Mouse (Mus musculus): ENCODE data around the gene Nfix. TPM values are rescaled to one million over a fixed set of nuclear protein-coding genes. Genes with fewer than 3 reads are reported as not detected.
A peak's percentile ranks its signal among the peaks of the same experiment; 100 is the strongest.

The Nfix gene
- 127 and 145 TPM in 2 replicates for polyA plus RNA-seq (2015; fragmentation: Nextera tagmentation; extraction: Ambion mirVana)

GRCm38 (mm10) chr8:84799999-84800831, at the start of gene Nfix:
Gene Nfix, minus strand, starts transcription at chr8:84800344.
- H3K9me3 ChIP-seq (replicated peaks): no peaks in the 10 kb centered on the region
- peak within 1 kb of the TSS; percentile 86 for H3K27ac ChIP-seq
- 0 out of 2 replicates have a peak, but pooled peaks cover 6% of the 10 kb centered on the region for H3K36me3 ChIP-seq (ENCODE audit: poor library complexity, severe bottlenecking)
- peak within 1 kb of the TSS; percentile 81 for H3K4me3 ChIP-seq
- WGBS: 2% methylated on average over 38 of the region's 125 CpGs
- peaks cover 88% of the 10 kb centered on the region for H3K27me3 ChIP-seq
- H3K9ac ChIP-seq: peak within 1 kb of the TSS; percentile 98
- peak within 1 kb of the TSS; percentile 78 for H3K4me2 ChIP-seq
- peak; percentile 46; the same call in 1 of the 2 replicates for ATAC-seq
- H3K4me1 ChIP-seq: peaks cover 60% of the 10 kb centered on the region

- Histone ChIP-seq H3K4me1 (peaks cover 40% of the 10 kb centered on the region), H3K4me2 (peak overlapping the region; percentile 67), H3K9me3 (replicated peaks) (no peaks in the 10 kb centered on the region), H3K27me3 (no peaks in the 10 kb centered on the region), H3K36me3 (ENCODE audit: poor library complexity, severe bottlenecking) (peaks cover 24% of the 10 kb centered on the region), H3K27ac (no peak overlapping the region; the same call in 1 of the 2 replicates), H3K9ac (peak overlapping the region; percentile 70; the same call in 1 of the 2 replicates), H3K4me3 (peak overlapping the region; percentile 50)
- 54% methylated on average over 6 of the region's 6 CpGs for WGBS
- no peak for ATAC-seq
Measured at GRCm38 (mm10) chr8:84847684-84848435, 47.7 kb upstream of the Nfix start.

- Histone ChIP-seq H3K9me3 (replicated peaks) (no peaks in the 10 kb centered on the region), H3K27ac (peak within 1 kb of the TSS; percentile 76), H3K36me3 (ENCODE audit: poor library complexity, severe bottlenecking) (peaks cover 33% of the 10 kb centered on the region), H3K4me3 (peak within 1 kb of the TSS; percentile 91), H3K27me3 (no peaks in the 10 kb centered on the region), H3K4me2 (peak within 1 kb of the TSS; percentile 91), H3K9ac (peak within 1 kb of the TSS; percentile 97), H3K4me1 (peaks cover 45% of the 10 kb centered on the region)
- under 1% methylated on average over 55 of the region's 55 CpGs for WGBS
- peak; percentile 99 for ATAC-seq
Measured at GRCm38 (mm10) chr8:84846722-84847572, 46.8 kb upstream of the Nfix start, which contains the start of gene Calr. Gene Calr, minus strand, starts transcription at chr8:84846934.

- Histone ChIP-seq H3K27me3 (no peaks in the 10 kb centered on the region), H3K4me3 (peak overlapping the region; percentile 91), H3K4me1 (peaks cover 45% of the 10 kb centered on the region), H3K27ac (peak overlapping the region; percentile 76), H3K4me2 (peak overlapping the region; percentile 91), H3K9me3 (replicated peaks) (no peaks in the 10 kb centered on the region), H3K9ac (peak overlapping the region; percentile 97), H3K36me3 (ENCODE audit: poor library complexity, severe bottlenecking) (peaks cover 40% of the 10 kb centered on the region)
- 1% methylated on average over 30 of the region's 30 CpGs for WGBS
- no peak for ATAC-seq
Measured at GRCm38 (mm10) chr8:84846094-84846721, 46.1 kb upstream of the Nfix start.

- H3K4me2 ChIP-seq: peak overlapping the region; percentile 91
- no peak for ATAC-seq
- H3K27me3 ChIP-seq: no peaks in the 10 kb centered on the region
- peak overlapping the region; percentile 91 for H3K4me3 ChIP-seq
- WGBS: 16% methylated on average over 12 of the region's 12 CpGs
- H3K4me1 ChIP-seq: peaks cover 45% of the 10 kb centered on the region
- peak overlapping the region; percentile 97 for H3K9ac ChIP-seq
- no peaks in the 10 kb centered on the region for H3K9me3 ChIP-seq (replicated peaks)
- H3K36me3 ChIP-seq (ENCODE audit: poor library complexity, severe bottlenecking): peaks cover 42% of the 10 kb centered on the region
- peak overlapping the region; percentile 33; the same call in 1 of the 2 replicates for H3K27ac ChIP-seq
Measured at GRCm38 (mm10) chr8:84845355-84846093, 45.4 kb upstream of the Nfix start.

GRCm38 (mm10) chr8:84844397-84845070, 44.4 kb upstream of the Nfix start:
- peak overlapping the region; percentile 91 for H3K4me3 ChIP-seq
- peak overlapping the region; percentile 91 for H3K4me2 ChIP-seq
- H3K36me3 ChIP-seq (ENCODE audit: poor library complexity, severe bottlenecking): peaks cover 42% of the 10 kb centered on the region
- H3K27ac ChIP-seq: no peak overlapping the region
- no peaks in the 10 kb centered on the region for H3K9me3 ChIP-seq (replicated peaks)
- no peak for ATAC-seq
- 90% methylated on average over 9 of the region's 9 CpGs for WGBS
- H3K4me1 ChIP-seq: peaks cover 51% of the 10 kb centered on the region
- peak overlapping the region; percentile 97 for H3K9ac ChIP-seq
- no peaks in the 10 kb centered on the region for H3K27me3 ChIP-seq

- Histone ChIP-seq H3K9me3 (replicated peaks) (no peaks in the 10 kb centered on the region), H3K36me3 (ENCODE audit: poor library complexity, severe bottlenecking) (peaks cover 64% of the 10 kb centered on the region), H3K4me1 (peaks cover 54% of the 10 kb centered on the region), H3K4me2 (no peak overlapping the region), H3K9ac (no peak overlapping the region), H3K27ac (no peak overlapping the region), H3K4me3 (no peak overlapping the region), H3K27me3 (no peaks in the 10 kb centered on the region)
- ATAC-seq: no peak
- 65% methylated on average over 1 of the region's 1 CpGs for WGBS
Measured at GRCm38 (mm10) chr8:84841514-84841913, 41.4 kb upstream of the Nfix start.

GRCm38 (mm10) chr8:84840248-84840999, 40.3 kb upstream of the Nfix start, which contains the start of gene Rad23a:
Gene Rad23a, minus strand, starts transcription at chr8:84840665.
- ATAC-seq: peak; percentile 97
- Histone ChIP-seq H3K4me1 (peaks cover 60% of the 10 kb centered on the region), H3K27ac (peak within 1 kb of the TSS; percentile 86), H3K9me3 (replicated peaks) (no peaks in the 10 kb centered on the region), H3K9ac (peak within 1 kb of the TSS; percentile 95), H3K27me3 (no peaks in the 10 kb centered on the region), H3K4me2 (peak within 1 kb of the TSS; percentile 81), H3K36me3 (ENCODE audit: poor library complexity, severe bottlenecking) (peaks cover 75% of the 10 kb centered on the region), H3K4me3 (peak within 1 kb of the TSS; percentile 92)
- WGBS: under 1% methylated on average over 55 of the region's 55 CpGs

GRCm38 (mm10) chr8:84839875-84840247, 39.7 kb upstream of the Nfix start:
- Histone ChIP-seq H3K9ac (peak overlapping the region; percentile 95), H3K9me3 (replicated peaks) (no peaks in the 10 kb centered on the region), H3K4me3 (peak overlapping the region; percentile 92), H3K36me3 (ENCODE audit: poor library complexity, severe bottlenecking) (peaks cover 77% of the 10 kb centered on the region), H3K4me1 (peaks cover 59% of the 10 kb centered on the region), H3K27me3 (no peaks in the 10 kb centered on the region), H3K4me2 (peak overlapping the region; percentile 81), H3K27ac (peak overlapping the region; percentile 86)
- no peak for ATAC-seq
- WGBS: 3% methylated on average over 7 of the region's 7 CpGs

GRCm38 (mm10) chr8:84839411-84839810, 39.3 kb upstream of the Nfix start:
- Histone ChIP-seq H3K4me2 (peak overlapping the region; percentile 81), H3K36me3 (ENCODE audit: poor library complexity, severe bottlenecking) (peaks cover 77% of the 10 kb centered on the region), H3K27ac (no peak overlapping the region), H3K27me3 (no peaks in the 10 kb centered on the region), H3K4me3 (peak overlapping the region; percentile 92), H3K9me3 (replicated peaks) (no peaks in the 10 kb centered on the region), H3K9ac (peak overlapping the region; percentile 95), H3K4me1 (peaks cover 59% of the 10 kb centered on the region)
- no peak for ATAC-seq
- 94% methylated on average over 2 of the region's 2 CpGs for WGBS
